Mouse (Mus musculus): ENCODE data around the gene Rgsl1.

DNA sequence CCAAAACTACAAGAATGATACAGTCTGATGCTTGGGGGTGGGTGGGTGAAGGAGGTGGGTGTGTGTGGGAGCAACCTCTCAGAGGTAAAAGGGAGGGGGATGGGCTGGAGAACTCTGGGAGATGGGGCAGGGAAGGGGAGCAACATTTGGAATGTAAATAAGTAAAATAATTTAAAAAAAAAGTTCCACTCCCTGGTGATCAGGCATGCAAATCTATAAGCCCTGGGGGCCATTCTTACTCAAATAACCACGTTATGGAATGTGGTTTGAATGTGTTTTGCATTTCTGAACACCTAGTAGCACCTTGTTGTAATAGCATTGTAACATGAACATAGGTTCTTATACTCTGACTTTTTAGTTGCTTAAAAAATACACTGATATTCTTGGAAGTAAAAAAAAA lies 60.6 kb downstream of the Rgsl1 start:
- no peak for TF ChIP-seq POLR2A (IDR thresholded peaks at IDR 0.05; ENCODE audit: control insufficient read depth in 1 of 2, insufficient read depth in 1 of 2, low read depth in 1 of 2, low read length in 2 of 2, poor library complexity in 1 of 2)
- no peak for TF ChIP-seq GABPA (IDR thresholded peaks at IDR 0.05; ENCODE audit: low read depth, low read length)
- TF ChIP-seq CTCF (IDR thresholded peaks at IDR 0.05 in 2 of 3, conservative IDR thresholded peaks at IDR 0.05 in 1 of 3; ENCODE audit: control insufficient read depth in 1 of 3, insufficient read depth in 1 of 3, low read depth in 2 of 3, low read length in 3 of 3, poor library complexity in 1 of 3, severe bottlenecking in 1 of 3) = no peak
- no peak for TF ChIP-seq ZC3H11A (IDR thresholded peaks at IDR 0.05; ENCODE audit: low read depth, low read length)
- TF ChIP-seq EP300 (IDR thresholded peaks at IDR 0.05; ENCODE audit: low read depth in 1 of 2, low read length in 2 of 2) = no peak
- no peak for TF ChIP-seq ZKSCAN1 (IDR thresholded peaks at IDR 0.05; ENCODE audit: low read depth, low read length)
- no peak for TF ChIP-seq UBTF (IDR thresholded peaks at IDR 0.05; ENCODE audit: borderline replicate concordance, insufficient read depth, low read depth, low read length)
- no peak for TF ChIP-seq GATA1 (IDR thresholded peaks at IDR 0.05; ENCODE audit: low read depth, low read length)
- TF ChIP-seq HCFC1 (IDR thresholded peaks at IDR 0.05; ENCODE audit: low read depth, low read length) = no peak
- TF ChIP-seq ZNF384 (IDR thresholded peaks at IDR 0.05; ENCODE audit: low read depth, low read length) = no peak
- TF ChIP-seq TCF12 (IDR thresholded peaks at IDR 0.05; ENCODE audit: low read depth, low read length) = no peak
- TF ChIP-seq MXI1 (IDR thresholded peaks at IDR 0.05; ENCODE audit: low read depth, low read length) = no peak

All from MEL (cell line).